Mouse (Mus musculus) left cerebral cortex, postnatal 14 days (tissue): ENCODE measurements at regions not wholly inside any gene's neighbourhood (a gene's known extent, or its start where the extent isn't known, plus 50 kb on each side); places are given as distances from the start of the nearest gene placed in this dataset.

Source experiments
- DNase-seq, 2 experiments: peaks; one replicate each; pipeline ENCODE4 v3.0.0; 2021 to 2022; ENCODE audit warnings: low spot score in 2 of 2, mixed read lengths in 1 of 2
- intact Hi-C: fragments of 180-260 bp; cut with DNase I; formaldehyde crosslinking; loops from one replicate; pipeline ENCODE4 v1.15.1; 2025

GRCm38 (mm10) chr5:106392213-106392612, 65.8 kb downstream of the Barhl2 start:
- DNase-seq, result no peak

GRCm38 (mm10) chr5:106386621-106387020, 71.3 kb downstream of the Barhl2 start:
- intact Hi-C loops, result loop anchor here (10.0 kb wide), 1 partner anchor 58 kb away; no protein-coding TSS in a partner anchor
- DNase-seq, result no peak

More at GRCm38 (mm10) chr5:106392213-106392612, 65.8 kb downstream of the Barhl2 start:
- intact Hi-C loops, result no loop called here

- DNase-seq, result no peak
- intact Hi-C loops, result loop anchor here (10.0 kb wide), 1 partner anchor 59 kb away; no protein-coding TSS in a partner anchor
Observed at GRCm38 (mm10) chr5:106385838-106386237, 72.1 kb downstream of the Barhl2 start.

DNA sequence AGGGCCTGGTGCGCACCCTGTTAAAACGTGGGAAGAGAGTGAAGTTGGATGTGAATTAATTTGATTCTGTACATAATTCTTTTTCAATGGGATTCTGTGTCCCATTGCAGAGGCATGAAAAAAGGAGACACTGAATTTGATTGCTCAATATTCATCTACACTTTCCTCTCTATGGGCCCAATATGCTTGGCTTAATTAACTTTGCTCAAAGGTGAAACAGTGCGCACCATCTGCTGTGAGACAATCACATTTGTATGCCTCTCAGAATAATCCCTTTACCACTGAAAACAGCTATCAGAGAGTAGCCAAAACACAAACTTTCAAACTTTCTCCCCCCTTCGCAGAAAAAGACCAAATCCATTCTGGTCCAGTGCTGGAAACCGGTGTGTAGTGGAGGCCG, 72.7 kb downstream of the Barhl2 start:
- no peak for DNase-seq
- intact Hi-C loops, result loop anchor here (10.0 kb wide), 1 partner anchor 60 kb away; no protein-coding TSS in a partner anchor

DNA sequence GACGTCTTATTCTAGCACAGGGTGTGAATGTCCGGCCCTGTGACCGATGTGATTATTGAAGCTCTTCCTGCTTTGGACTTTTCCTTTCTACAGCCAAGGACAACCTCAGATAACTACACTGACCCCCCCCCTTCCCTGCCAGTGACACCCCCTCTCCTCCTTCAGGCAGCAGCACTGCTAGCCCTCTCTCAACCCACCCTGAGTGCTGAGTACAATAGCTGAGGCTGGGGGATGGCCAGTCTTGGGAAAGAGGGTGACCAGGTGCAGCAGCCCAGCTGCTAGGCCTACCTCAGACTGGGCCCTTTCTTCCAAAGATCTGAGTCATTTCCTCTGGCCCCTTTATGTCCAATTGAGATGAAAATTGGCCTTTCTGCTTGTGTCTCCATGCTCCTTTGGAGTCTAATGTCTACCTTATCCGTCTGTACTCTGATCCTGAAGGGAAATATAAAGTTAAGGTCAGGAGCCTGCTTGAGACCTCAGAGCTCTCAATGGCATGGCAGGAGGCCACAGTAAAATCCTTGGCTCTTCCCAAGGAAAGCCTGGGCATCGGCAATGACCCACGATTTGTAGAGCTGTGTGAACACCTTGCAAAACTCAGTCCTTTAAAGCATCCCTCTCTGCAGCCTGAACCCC, 73.7 kb downstream of the Barhl2 start:
- no peak for DNase-seq

GRCm38 (mm10) chr5:106381919-106382318, 76.0 kb downstream of the Barhl2 start:
- intact Hi-C loops, result loop anchor here (10.0 kb wide), 1 partner anchor 63 kb away; no protein-coding TSS in a partner anchor
- DNase-seq, result no peak

More for the DNA sequence above, 73.7 kb downstream of the Barhl2 start:
- intact Hi-C loops, result loop anchor here (10.0 kb wide), 1 partner anchor 61 kb away; no protein-coding TSS in a partner anchor

DNA sequence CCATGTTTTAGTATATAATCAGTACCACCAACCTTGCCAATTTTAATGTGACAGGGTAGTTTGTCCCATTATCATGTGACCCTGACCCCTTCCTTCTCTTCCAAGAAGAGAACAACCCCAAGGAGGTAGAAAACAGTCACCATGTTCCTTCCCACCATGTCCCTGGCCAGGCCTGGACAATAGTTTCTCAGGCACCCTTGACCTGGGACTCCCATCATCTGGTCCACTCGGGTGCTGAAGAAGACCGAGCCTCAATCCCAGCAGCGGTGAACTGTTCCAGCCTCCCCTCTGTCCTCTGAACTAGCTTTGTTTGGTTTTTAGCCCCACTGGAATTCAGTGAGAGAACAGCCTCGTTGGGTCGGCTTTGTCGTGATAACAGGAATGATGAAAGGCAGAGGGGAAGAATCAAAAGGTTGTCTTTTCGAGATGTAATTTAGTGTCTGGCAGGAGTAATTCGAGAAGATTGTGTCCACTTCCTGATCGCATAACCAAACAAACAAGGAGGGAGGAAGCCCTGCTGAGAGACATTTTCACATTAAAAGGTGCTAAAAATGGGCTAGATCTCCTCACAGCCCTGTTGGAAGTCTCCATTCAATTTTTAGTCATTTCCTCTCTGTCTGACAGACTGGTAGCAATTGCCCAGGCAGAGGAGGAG, 77.2 kb downstream of the Barhl2 start:
- intact Hi-C loops, result loop anchor here (10.0 kb wide), 1 partner anchor 64 kb away; no protein-coding TSS in a partner anchor
- DNase-seq, result no peak

GRCm38 (mm10) chr5:106376781-106377525, 81.0 kb downstream of the Barhl2 start:
- intact Hi-C loops, result no loop called here
- no peak for DNase-seq

DNA sequence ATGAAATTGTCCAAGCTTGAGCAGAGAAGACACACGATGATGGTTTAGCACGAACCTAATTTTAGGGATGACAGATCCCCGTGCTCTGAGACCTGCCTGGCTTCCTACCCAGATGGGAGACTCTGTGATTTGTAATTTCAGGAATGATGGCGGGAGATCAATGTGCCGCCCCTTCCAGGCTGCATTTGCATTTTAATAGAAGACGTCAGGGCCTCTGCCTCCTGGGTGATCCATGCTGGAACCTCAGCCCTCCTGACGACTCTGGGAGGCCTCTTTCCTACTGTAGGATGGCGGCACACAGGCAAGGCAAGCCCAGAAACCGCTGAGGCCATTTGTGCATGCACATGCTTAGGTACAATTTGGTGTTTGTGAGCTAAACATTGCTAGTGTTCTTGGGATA, 90.1 kb downstream of the Barhl2 start:
- intact Hi-C loops, result no loop called here
- no peak for DNase-seq

GRCm38 (mm10) chr5:106367312-106367711, 90.7 kb downstream of the Barhl2 start:
- DNase-seq, result no peak
- intact Hi-C loops, result no loop called here

GRCm38 (mm10) chr5:106366006-106366405, 92.0 kb downstream of the Barhl2 start:
- DNase-seq, result peak in 1 of 2 experiments; percentile 29

DNA sequence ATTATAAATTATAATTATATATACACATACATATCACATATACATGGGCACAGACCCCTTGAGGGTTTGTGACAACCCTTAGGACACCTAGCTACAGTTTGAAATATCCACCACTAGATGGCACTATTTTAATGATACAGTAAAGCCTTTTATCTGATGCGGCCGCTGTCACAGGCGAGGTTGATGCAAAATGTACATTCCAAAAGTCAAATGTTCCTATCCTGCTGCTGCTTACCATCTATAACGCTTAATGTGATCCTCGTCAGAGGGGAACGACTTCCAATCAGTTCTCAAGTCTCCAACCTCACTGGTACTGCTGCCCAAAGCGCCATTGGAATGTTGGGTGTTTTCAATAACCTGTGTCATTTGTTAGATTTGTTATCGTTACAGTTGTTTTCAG, 92.9 kb downstream of the Barhl2 start:
- peak in 1 of 2 experiments; percentile 5 for DNase-seq
- intact Hi-C loops, result no loop called here

More at GRCm38 (mm10) chr5:106366006-106366405, 92.0 kb downstream of the Barhl2 start:
- intact Hi-C loops, result no loop called here

DNA sequence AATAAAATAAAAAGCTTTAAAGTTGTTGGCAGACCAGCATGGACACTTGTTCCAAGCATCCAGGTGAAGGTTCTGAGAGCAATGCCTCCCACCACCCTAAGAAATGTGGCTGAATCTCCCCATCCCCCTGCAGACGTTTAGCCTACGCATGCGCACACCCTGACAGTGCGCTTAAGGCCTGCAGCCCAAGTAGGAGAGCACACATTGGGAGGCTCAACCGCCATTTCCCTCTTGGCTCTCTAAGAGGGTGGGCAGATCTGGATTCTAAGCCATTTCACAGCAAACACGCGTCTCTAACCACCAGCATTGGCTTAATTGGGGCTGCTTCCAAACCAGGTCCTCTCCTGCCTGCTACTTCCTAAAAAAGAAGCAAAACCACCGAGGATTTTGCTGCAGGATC, 106.6 kb downstream of the Barhl2 start:
- intact Hi-C loops, result no loop called here
- no peak for DNase-seq

GRCm38 (mm10) chr5:106349851-106350515, 108.0 kb downstream of the Barhl2 start:
- no peak for DNase-seq
- intact Hi-C loops, result no loop called here

DNA sequence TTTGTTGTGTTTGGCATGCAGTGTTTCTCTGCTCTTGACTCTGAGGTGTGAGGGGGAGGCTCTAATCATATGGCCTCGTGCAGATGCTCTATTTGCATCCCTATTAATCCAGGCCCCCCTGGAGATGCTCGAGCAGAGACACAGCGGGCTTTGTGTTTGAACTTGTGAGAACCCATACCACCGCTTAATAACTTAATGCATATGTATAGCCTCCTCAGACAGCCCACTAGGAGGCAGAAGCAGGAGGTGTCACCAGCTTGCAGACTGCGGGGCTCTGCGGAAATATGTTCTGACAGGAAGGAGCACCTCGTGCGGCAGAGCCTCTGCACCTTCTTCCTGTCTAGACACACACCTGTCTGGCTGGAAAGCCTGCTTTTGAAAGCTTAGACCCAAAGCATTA, 113.7 kb downstream of the Barhl2 start:
- intact Hi-C loops, result no loop called here
- no peak for DNase-seq

DNA sequence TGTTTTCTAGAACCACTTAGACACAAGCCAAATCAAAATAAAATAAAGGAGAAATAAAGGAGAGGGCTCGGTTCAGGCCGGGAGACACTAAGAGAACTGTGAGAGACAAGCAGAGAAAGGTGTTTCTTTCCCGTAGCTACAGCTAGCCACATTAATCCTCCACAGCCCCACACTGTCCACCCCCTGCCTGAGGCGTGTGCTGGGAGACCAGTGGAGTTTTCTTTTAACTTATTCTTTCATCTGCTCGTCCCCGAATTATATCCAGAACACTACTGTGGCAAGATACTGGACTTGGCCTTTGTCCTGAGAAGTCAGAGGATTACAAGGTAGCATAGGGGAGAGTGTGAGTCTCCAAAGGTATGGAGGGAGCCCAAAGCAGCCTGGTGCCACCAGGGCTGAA, 114.4 kb downstream of the Barhl2 start:
- intact Hi-C loops, result no loop called here
- no peak for DNase-seq

DNA sequence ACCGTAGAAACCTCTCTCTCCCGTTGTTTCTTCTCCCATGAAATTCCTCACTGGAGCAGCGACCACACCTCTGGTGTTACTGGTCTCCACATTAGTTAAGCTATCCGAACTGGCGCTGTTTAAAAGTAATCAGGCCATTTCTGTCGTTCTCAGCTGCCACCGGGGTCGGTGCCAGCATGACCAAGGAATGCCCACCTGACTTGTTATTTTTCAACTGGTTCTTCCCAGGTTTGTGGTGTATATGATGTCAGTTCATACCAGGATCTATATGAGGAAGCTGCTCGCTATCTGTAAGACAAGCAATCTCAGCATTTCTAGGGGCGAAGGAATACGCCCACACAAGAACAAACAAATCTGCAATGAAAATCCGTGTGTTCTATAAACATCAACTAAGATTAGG, 116.6 kb downstream of the Barhl2 start:
- intact Hi-C loops, result no loop called here
- DNase-seq, result no peak

- intact Hi-C loops, result no loop called here
- DNase-seq, result no peak
Observed at GRCm38 (mm10) chr5:106335639-106336038, 122.3 kb downstream of the Barhl2 start.

DNA sequence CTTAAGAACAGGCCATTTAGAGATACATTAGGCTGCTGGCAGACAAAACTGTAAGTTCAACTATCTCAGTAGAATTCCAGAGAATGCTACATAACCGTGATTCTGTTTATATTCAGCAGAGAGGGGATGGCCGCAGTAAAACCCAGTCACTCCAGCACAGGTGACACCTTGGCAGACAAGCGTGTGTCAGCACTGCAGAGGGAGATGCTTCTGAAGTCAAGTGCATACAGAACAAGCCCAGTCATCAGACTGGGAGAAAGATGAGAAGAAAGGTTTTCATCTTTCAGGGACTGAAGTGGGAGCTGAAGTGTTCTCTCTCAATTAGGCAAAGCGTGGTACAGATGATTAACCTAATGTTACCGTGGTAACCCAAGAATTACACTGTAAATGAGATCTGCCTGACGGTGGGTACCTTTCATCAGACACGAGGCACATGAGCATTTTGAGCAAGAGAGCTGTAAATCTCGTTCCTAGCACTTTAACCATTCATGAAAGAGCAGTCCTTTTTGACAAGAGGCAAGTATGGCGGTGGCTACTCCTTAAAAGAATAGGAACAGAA, 130.3 kb downstream of the Barhl2 start:
- DNase-seq, result no peak
- intact Hi-C loops, result no loop called here
